Mouse (Mus musculus): Measurements from ENCODE around the gene Rbm4. TPM values are rescaled to one million over a fixed set of nuclear protein-coding genes. Genes with fewer than 3 reads are reported as not detected.

The Rbm4 gene
- total RNA-seq (2014; rRNA removed) (58.4 and 67.7 TPM in 2 replicates), polyA plus RNA-seq (2012; rRNA removed) (25.7 and 32.8 TPM in 2 replicates)

GRCm38 (mm10) chr19:4793831-4794422 lies at the start of gene Rbm4:
Rbm4 (minus strand) TSS chr19:4793901.
- Histone ChIP-seq H3K27me3 (ENCODE audit: control insufficient read depth, insufficient read depth, low read length) (no peaks in the 10 kb centered on the region), H3K36me3 (ENCODE audit: control insufficient read depth, insufficient read depth, low read length) (peaks cover 24% of the 10 kb centered on the region), H3K4me1 (ENCODE audit: control insufficient read depth, insufficient read depth, low read length) (peaks cover 24% of the 10 kb centered on the region), H3K9ac (ENCODE audit: low read depth, low read length) (peak within 1 kb of the TSS; percentile 78), H3K4me3 (ENCODE audit: insufficient read depth, low read depth, low read length) (peak within 1 kb of the TSS; percentile 79), H3K79me2 (ENCODE audit: control insufficient read depth, insufficient read depth, low read length) (peaks cover 33% of the 10 kb centered on the region), H3K27ac (replicated peaks; ENCODE audit: insufficient read depth, low read depth, low read length) (peak within 1 kb of the TSS; percentile 80)
- TF ChIP-seq POLR2A (IDR thresholded peaks at IDR 0.05; ENCODE audit: extremely low read depth, insufficient read depth, low read length) (0 out of 2 replicates have a peak, but pooled peaks have one; percentile 47), CTCF (IDR thresholded peaks at IDR 0.05; ENCODE audit: low read depth, low read length) (no peak)
- WGBS = under 1% methylated on average over 31 of the region's 31 CpGs
- peak; percentile 98 for DNase-seq (ENCODE audit: extremely low read depth, low read depth, low spot score)

GRCm38 (mm10) chr19:4842611-4843010 lies 48.9 kb upstream of the Rbm4 start:
- TF ChIP-seq CTCF (IDR thresholded peaks at IDR 0.05; ENCODE audit: low read depth, low read length) (no peak), POLR2A (IDR thresholded peaks at IDR 0.05; ENCODE audit: extremely low read depth, insufficient read depth, low read length) (no peak)
- H3K27ac ChIP-seq (replicated peaks; ENCODE audit: insufficient read depth, low read depth, low read length) = no peak overlapping the region
- H3K36me3 ChIP-seq (ENCODE audit: control insufficient read depth, insufficient read depth, low read length) = no peaks in the 10 kb centered on the region
- peaks cover 2% of the 10 kb centered on the region; the same call in 1 of the 2 replicates for H3K4me1 ChIP-seq (ENCODE audit: control insufficient read depth, insufficient read depth, low read length)
- no peak for DNase-seq (ENCODE audit: extremely low read depth, low read depth, low spot score)
- H3K4me3 ChIP-seq (ENCODE audit: insufficient read depth, low read depth, low read length) = no peak overlapping the region
- no peak overlapping the region for H3K9ac ChIP-seq (ENCODE audit: low read depth, low read length)
- H3K79me2 ChIP-seq (ENCODE audit: control insufficient read depth, insufficient read depth, low read length) = peaks cover 4% of the 10 kb centered on the region; the same call in 1 of the 2 replicates
- H3K27me3 ChIP-seq (ENCODE audit: control insufficient read depth, insufficient read depth, low read length) = no peaks in the 10 kb centered on the region
- WGBS = 42% methylated on average over 2 of the region's 2 CpGs

GRCm38 (mm10) chr19:4840848-4841247 lies 47.1 kb upstream of the Rbm4 start:
- WGBS = 80% methylated on average over 9 of the region's 9 CpGs
- H3K4me1 ChIP-seq (ENCODE audit: control insufficient read depth, insufficient read depth, low read length) = peaks cover 9% of the 10 kb centered on the region; the same call in 1 of the 2 replicates
- no peaks in the 10 kb centered on the region for H3K27me3 ChIP-seq (ENCODE audit: control insufficient read depth, insufficient read depth, low read length)
- no peak for TF ChIP-seq CTCF (IDR thresholded peaks at IDR 0.05; ENCODE audit: low read depth, low read length)
- no peak for TF ChIP-seq POLR2A (IDR thresholded peaks at IDR 0.05; ENCODE audit: extremely low read depth, insufficient read depth, low read length)
- no peaks in the 10 kb centered on the region for H3K36me3 ChIP-seq (ENCODE audit: control insufficient read depth, insufficient read depth, low read length)
- DNase-seq (ENCODE audit: extremely low read depth, low read depth, low spot score) = no peak
- no peak overlapping the region for H3K4me3 ChIP-seq (ENCODE audit: insufficient read depth, low read depth, low read length)
- no peak overlapping the region for H3K9ac ChIP-seq (ENCODE audit: low read depth, low read length)
- H3K79me2 ChIP-seq (ENCODE audit: control insufficient read depth, insufficient read depth, low read length) = peaks cover 4% of the 10 kb centered on the region; the same call in 1 of the 2 replicates
- H3K27ac ChIP-seq (replicated peaks; ENCODE audit: insufficient read depth, low read depth, low read length) = no peak overlapping the region

- Histone ChIP-seq H3K36me3 (ENCODE audit: control insufficient read depth, insufficient read depth, low read length) (peaks cover 3% of the 10 kb centered on the region; the same call in 1 of the 2 replicates), H3K27me3 (ENCODE audit: control insufficient read depth, insufficient read depth, low read length) (no peaks in the 10 kb centered on the region), H3K4me3 (ENCODE audit: insufficient read depth, low read depth, low read length) (peak within 1 kb of the TSS; percentile 74), H3K4me1 (ENCODE audit: control insufficient read depth, insufficient read depth, low read length) (peaks cover 18% of the 10 kb centered on the region; the same call in 1 of the 2 replicates), H3K9ac (ENCODE audit: low read depth, low read length) (peak within 1 kb of the TSS; percentile 82), H3K79me2 (ENCODE audit: control insufficient read depth, insufficient read depth, low read length) (peaks cover 9% of the 10 kb centered on the region; the same call in 1 of the 2 replicates), H3K27ac (replicated peaks; ENCODE audit: insufficient read depth, low read depth, low read length) (peak within 1 kb of the TSS; percentile 92)
- TF ChIP-seq CTCF (IDR thresholded peaks at IDR 0.05; ENCODE audit: low read depth, low read length) = 0 out of 2 replicates have a peak, but pooled peaks have one; percentile 15
- TF ChIP-seq POLR2A (IDR thresholded peaks at IDR 0.05; ENCODE audit: extremely low read depth, insufficient read depth, low read length) = peak; percentile 94
- 1% methylated on average over 25 of the region's 25 CpGs for WGBS
- peak; percentile 92 for DNase-seq (ENCODE audit: extremely low read depth, low read depth, low spot score)
Observed at GRCm38 (mm10) chr19:4839149-4839548, 45.4 kb upstream of the Rbm4 start, which contains the start of the genes Ccs and Ccdc87. Ccs (minus strand) TSS chr19:4839332. Ccdc87 (plus strand) TSS chr19:4839366.

- Histone ChIP-seq H3K27ac (replicated peaks; ENCODE audit: insufficient read depth, low read depth, low read length) (peak overlapping the region; percentile 92), H3K27me3 (ENCODE audit: control insufficient read depth, insufficient read depth, low read length) (no peaks in the 10 kb centered on the region), H3K79me2 (ENCODE audit: control insufficient read depth, insufficient read depth, low read length) (peaks cover 11% of the 10 kb centered on the region; the same call in 1 of the 2 replicates), H3K4me3 (ENCODE audit: insufficient read depth, low read depth, low read length) (peak overlapping the region; percentile 66), H3K4me1 (ENCODE audit: control insufficient read depth, insufficient read depth, low read length) (peaks cover 20% of the 10 kb centered on the region; the same call in 1 of the 2 replicates), H3K9ac (ENCODE audit: low read depth, low read length) (peak overlapping the region; percentile 82), H3K36me3 (ENCODE audit: control insufficient read depth, insufficient read depth, low read length) (peaks cover 5% of the 10 kb centered on the region; the same call in 1 of the 2 replicates)
- no peak for TF ChIP-seq POLR2A (IDR thresholded peaks at IDR 0.05; ENCODE audit: extremely low read depth, insufficient read depth, low read length)
- TF ChIP-seq CTCF (IDR thresholded peaks at IDR 0.05; ENCODE audit: low read depth, low read length) = no peak
- 3% methylated on average over 10 of the region's 10 CpGs for WGBS
- peak; percentile 48 for DNase-seq (ENCODE audit: extremely low read depth, low read depth, low spot score)
Observed at GRCm38 (mm10) chr19:4838526-4839140, 44.9 kb upstream of the Rbm4 start.
